Mouse (Mus musculus) midbrain, embryonic 16.5 days (tissue): ENCODE results near the gene Raet1e. TPM values are rescaled to one million over a fixed set of nuclear protein-coding genes. Genes with fewer than 3 reads are reported as not detected.
"Not testable (repeated sequence)": the region's sequence is repeated elsewhere in the genome, so short reads cannot be mapped to it uniquely, and the experiment has no call there.

Source experiments
- ATAC-seq: fragments of 200-750 bp; cut with Nextera tagmentation; 2 replicates; pipeline ENCODE4 v1.8.0; 2017; ENCODE audit warnings: moderate TSS enrichment
- H3K27ac ChIP-seq: fragments of 300-500 bp; sonication (generic); 2 replicates; pipeline ENCODE4 v1.5.1; 2014; ENCODE audit warnings: mild to moderate bottlenecking, low read length, mixed read lengths
- H3K27me3 ChIP-seq: fragments of 300-500 bp; sonication (generic); 2 replicates; pipeline ENCODE4 v1.6.1; 2014; ENCODE audit warnings: low read depth, low read length, mixed read lengths; ENCODE audit not compliant: control insufficient read depth, insufficient read depth
- H3K36me3 ChIP-seq: fragments of 300-500 bp; sonication (generic); 2 replicates; pipeline ENCODE4 v1.6.1; 2014; ENCODE audit warnings: mild to moderate bottlenecking, low read length, moderate library complexity, mixed read lengths; ENCODE audit not compliant: control insufficient read depth, insufficient read depth
- H3K4me1 ChIP-seq: fragments of 300-500 bp; sonication (generic); 2 replicates; pipeline ENCODE4 v1.6.1; 2014; ENCODE audit warnings: mild to moderate bottlenecking, low read length, mixed read lengths; ENCODE audit not compliant: control insufficient read depth, insufficient read depth
- H3K4me2 ChIP-seq: fragments of 300-500 bp; sonication (generic); 2 replicates; pipeline ENCODE4 v1.6.1; 2014; ENCODE audit warnings: mild to moderate bottlenecking, low read length, mixed read lengths
- H3K4me3 ChIP-seq: fragments of 300-500 bp; sonication (generic); 2 replicates; pipeline ENCODE4 v1.5.1; 2014; ENCODE audit warnings: low read depth, mild to moderate bottlenecking, low read length, moderate library complexity, mixed read lengths
- H3K9ac ChIP-seq: fragments of 300-500 bp; sonication (generic); 2 replicates; pipeline ENCODE4 v1.6.1; 2014; ENCODE audit warnings: low read depth, low read length, mixed read lengths
- H3K9me3 ChIP-seq: fragments of 300-500 bp; sonication (generic); replicated peaks from 2 replicates; pipeline ENCODE4 v1.6.1; 2014; ENCODE audit warnings: mild to moderate bottlenecking, low read length, mixed read lengths; ENCODE audit not compliant: control insufficient read depth, poor library complexity, severe bottlenecking
- WGBS: fragments of 180-500 bp; shearing (Covaris S2); extraction: QIAGEN DNeasy Blood & Tissue Kit; methylation state at CpG from one replicate; pipeline ENCODE4 v1.1.7; 2014; 5-methylcytosine and 5-hydroxymethylcytosine counted together
- polyA plus RNA-seq: library from polyadenylated mRNA; unstranded; fragments of >200 nt; fragmentation: Nextera tagmentation; extraction: Ambion mirVana; gene quantifications from 2 replicates; pipeline ENCODE4 v1.2.1, GENCODE M21; 2015

The Raet1e gene
- polyA plus RNA-seq, 1 experiment from 2014 or later = 0.46 TPM

DNA sequence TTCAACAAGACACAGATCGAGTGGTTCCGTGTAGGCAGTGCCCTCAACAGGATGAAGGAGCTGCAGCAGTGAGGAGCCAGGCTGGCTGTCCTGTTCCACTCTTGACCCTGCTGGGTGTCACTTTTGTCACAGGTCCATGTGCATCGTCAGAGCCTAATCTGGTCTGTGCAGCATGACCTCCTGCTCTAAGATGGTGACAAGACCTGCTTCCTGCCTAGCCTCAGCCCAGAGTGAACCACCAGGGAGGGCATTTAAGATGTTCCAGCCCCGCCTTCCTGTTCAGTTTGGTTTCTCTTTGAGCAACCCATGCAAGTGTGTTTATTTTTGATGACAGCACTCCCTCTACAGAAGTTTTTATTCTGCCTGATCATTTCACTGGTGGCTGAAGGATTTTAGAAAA lies 187.4 kb downstream of the Raet1e start:
- not testable (repeated sequence) for H3K27ac ChIP-seq

DNA sequence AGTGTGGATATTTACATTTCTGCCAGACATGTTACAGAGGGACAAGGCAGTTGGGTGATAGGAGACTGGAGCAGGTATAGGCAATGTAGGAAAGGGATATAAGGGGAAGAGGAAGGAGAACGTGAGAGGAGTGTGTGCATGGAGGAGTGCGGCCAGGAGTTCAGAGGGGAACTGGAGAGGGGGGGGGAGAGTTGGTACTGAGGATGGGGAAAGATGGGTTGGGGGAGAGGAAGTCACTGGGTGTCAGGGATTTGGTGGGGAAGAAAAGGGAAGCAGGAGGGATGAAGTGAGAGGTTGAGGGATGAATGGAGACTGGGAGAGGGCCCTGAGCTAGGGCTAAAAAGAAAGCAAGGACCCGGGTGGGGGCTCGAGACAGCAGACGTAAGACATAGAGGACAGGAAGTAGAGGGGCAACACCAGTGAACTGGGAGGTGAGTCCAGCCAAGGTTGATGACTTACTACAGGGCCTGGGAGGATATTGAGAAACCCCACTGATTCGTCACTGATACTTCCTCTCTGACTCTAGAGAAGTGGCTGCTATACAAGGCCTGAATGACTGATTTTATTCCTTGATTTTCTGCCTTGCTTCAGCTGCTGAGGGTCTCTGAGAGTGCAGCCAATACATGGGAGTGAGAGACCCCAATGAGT lies 195.3 kb downstream of the Raet1e start:
- WGBS = 82% methylated on average over 6 of the region's 6 CpGs
- H3K4me2 ChIP-seq, H3K9me3 ChIP-seq, H3K36me3 ChIP-seq, H3K27me3 ChIP-seq, H3K4me1 ChIP-seq, H3K4me3 ChIP-seq, H3K9ac ChIP-seq, H3K27ac ChIP-seq, ATAC-seq: not testable (repeated sequence)

More for the DNA sequence above, 187.4 kb downstream of the Raet1e start:
- H3K4me1 ChIP-seq, H3K36me3 ChIP-seq, H3K4me3 ChIP-seq, H3K9ac ChIP-seq, H3K27me3 ChIP-seq, ATAC-seq, H3K9me3 ChIP-seq, H3K4me2 ChIP-seq: not testable (repeated sequence)
- 84% methylated on average over 4 of the region's 4 CpGs for WGBS

DNA sequence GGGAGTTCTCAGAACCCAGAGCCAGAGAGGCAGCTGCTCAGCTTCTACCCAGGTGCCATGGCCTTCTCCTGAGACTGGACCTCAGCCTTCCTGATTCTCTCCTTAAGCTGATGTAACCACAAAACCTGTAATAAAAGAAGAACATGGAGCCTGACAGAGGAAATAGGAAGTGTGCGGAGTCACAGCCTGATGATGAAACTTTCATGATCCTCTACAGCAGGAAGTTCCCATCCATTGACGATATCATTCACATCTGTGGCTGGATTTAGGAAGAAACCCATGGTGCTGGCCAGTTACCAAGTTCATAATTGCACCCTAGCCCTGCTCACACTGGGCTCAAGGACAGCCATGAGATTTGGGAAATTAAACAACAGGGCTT lies 195.8 kb downstream of the Raet1e start:
- H3K9me3 ChIP-seq, H3K4me3 ChIP-seq, H3K27me3 ChIP-seq, H3K9ac ChIP-seq, H3K4me1 ChIP-seq, H3K27ac ChIP-seq, H3K36me3 ChIP-seq, H3K4me2 ChIP-seq, ATAC-seq: not testable (repeated sequence)
- 82% methylated on average over 2 of the region's 2 CpGs for WGBS

DNA sequence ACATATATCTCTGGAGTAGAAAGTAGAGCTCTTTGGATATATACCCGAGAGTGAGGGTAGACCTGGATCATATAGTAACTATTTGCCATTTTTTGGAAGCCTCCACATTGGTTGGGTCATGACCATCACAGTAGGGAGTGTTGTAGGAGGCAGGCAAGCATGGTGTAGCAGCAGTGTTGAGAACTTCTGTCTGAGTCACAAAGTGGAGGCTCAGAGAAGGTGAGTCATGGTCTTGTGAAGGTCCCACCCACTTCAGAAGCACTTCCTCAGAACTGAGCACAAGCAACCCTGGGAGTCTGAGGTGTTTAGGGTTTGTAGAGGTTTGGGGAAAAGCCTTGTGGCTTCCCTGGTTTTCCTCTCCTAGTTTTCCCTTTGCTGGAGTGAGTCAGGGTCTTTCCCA lies 199.0 kb downstream of the Raet1e start:
- H3K4me1 ChIP-seq = not testable (repeated sequence)

DNA sequence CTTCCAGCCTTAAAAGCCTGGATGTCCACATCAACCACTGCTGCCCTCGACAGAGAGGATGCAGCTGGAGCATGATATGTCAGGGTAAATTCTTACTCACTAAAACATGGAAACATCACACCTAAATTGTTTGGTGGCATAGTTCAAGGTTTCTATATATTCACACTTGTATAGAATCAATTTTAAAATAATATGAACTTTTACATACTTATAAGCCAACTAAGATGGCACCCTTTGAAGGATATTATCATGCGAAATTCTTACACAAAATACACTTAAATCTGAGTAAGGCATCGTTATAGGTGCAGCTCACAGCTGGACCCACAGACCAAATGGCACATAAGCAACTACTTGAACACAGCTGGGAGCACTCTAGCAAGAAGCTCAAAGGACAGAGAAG lies 201.9 kb downstream of the Raet1e start, which contains the start of gene Raet1d:
Gene Raet1d, plus strand, starts transcription at position 301 of the 400 bp plus-strand sequence.
- not testable (repeated sequence) for H3K27ac ChIP-seq, H3K9ac ChIP-seq, H3K9me3 ChIP-seq, H3K4me3 ChIP-seq, ATAC-seq, H3K4me1 ChIP-seq, H3K27me3 ChIP-seq, H3K36me3 ChIP-seq, H3K4me2 ChIP-seq
- WGBS = 80% methylated on average over 3 of the region's 3 CpGs

More for the DNA sequence above, 199.0 kb downstream of the Raet1e start:
- not testable (repeated sequence) for H3K4me2 ChIP-seq, H3K27ac ChIP-seq, H3K9me3 ChIP-seq, H3K4me3 ChIP-seq, H3K9ac ChIP-seq, H3K27me3 ChIP-seq, ATAC-seq, H3K36me3 ChIP-seq
- 83% methylated on average over 1 of the region's 1 CpGs for WGBS

DNA sequence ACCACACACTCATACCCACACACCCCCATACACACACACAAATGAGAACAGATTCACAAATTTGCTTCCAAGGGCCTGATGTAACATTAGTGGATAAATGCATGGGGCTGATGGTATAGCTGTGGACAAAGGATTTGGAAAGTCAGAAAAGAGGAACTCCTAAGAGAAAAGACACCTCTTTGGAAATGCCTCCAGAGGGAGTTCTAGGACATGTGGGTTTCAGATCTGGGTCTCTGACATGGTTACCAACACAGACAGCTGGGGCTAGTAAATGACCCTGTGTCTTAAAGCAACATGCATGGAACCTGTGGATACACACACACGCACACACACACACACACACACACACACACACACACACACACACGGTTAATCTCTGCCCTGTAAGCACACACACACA lies 202.6 kb downstream of the Raet1e start:
- not testable (repeated sequence) for H3K4me1 ChIP-seq, H3K9ac ChIP-seq, H3K4me3 ChIP-seq, H3K36me3 ChIP-seq, ATAC-seq, H3K27ac ChIP-seq, H3K27me3 ChIP-seq, H3K4me2 ChIP-seq, H3K9me3 ChIP-seq
- 50% methylated on average over 2 of the region's 2 CpGs for WGBS

DNA sequence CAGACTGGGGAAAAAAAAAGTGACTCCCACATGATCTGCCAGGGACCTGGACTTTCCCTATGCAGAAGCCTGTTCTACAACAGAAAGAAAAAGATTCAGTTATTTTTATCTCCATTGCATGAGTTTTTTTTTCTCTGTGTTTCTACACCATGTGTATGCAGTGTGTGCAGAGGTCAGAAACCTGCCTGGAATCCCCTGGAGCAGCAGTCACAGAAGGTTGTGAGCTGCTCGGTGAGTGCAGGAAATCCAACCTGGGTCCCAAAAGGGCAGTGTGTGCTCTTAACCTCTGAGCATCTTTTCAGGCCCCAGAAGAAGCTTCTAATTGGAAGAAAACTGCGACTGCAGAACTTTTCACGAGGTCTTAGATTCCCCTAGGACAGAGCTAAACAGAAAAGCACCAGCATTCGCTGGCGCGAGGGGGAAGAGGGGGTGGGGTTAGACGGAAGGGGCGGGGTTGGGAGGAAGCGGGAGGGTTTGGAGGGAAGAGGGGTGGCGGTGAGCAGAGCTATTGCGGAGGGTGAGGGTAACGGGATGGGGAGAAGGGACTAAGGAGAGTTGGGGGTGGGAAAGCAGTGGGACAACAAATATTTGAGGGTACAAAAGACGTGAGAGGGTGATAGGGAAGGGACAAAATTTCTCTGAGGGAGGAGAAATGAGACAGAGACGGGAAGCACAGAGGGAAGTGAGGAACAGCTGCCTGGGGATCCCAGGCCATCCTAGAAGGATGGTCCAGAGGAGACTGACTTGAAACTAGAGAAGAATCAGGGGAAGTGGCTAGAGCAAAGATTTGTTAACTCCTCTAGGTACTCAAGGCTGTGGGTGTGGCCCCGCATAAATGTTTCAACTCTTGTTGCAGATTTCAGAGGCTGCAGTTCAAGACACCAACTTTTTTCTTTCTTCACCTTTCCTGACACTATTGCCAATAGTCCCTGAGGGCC lies 203.3 kb downstream of the Raet1e start:
- H3K9ac ChIP-seq, H3K27me3 ChIP-seq, H3K4me3 ChIP-seq, H3K27ac ChIP-seq, H3K4me1 ChIP-seq, H3K36me3 ChIP-seq, H3K9me3 ChIP-seq: not testable (repeated sequence)
- ATAC-seq = peak; percentile 79
- WGBS = 1% methylated on average over 6 of the region's 15 CpGs
- peak overlapping the region; percentile 40; the same call in 1 of the 2 replicates for H3K4me2 ChIP-seq

DNA sequence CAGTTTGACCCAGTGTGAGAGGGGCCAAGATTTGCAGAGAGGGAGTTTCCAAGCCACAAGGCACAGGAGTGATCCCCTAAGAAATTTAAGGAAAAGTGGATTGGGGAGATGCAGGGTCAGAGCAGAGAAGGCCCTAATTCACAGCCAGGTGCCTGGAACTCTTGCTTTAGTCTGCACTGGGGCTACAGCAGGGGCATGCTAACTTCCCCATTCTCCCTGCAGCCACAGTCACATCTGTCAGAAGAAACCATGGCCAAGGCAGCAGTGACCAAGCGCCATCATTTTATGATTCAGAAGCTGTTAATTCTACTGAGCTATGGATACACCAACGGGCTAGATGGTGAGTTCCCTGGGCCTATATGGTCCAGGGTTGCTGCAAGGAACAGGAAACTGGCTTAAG lies 204.1 kb downstream of the Raet1e start:
- 89% methylated on average over 1 of the region's 2 CpGs for WGBS
- not testable (repeated sequence) for H3K36me3 ChIP-seq, H3K9ac ChIP-seq, H3K27me3 ChIP-seq, ATAC-seq, H3K4me2 ChIP-seq, H3K9me3 ChIP-seq, H3K27ac ChIP-seq, H3K4me1 ChIP-seq, H3K4me3 ChIP-seq

DNA sequence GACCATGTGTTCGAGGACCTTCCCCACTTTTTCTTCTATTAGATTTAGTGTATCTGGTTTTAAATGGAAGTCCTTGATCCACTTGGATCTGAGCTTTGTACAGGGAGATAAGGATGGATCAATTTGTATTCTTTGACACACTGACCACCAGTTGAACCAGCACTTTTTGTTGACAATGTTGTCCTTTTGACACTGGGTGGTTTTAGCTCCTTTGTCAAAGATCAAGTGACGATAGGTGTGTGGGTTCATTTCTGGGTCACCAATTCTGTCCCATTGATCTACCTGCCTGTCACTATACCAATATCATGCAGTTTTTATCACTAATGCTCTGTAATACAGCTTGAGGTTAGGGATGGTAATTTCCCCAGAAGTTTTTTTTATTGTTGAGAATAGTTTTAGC lies 206.5 kb downstream of the Raet1e start:
- H3K9ac ChIP-seq, H3K4me1 ChIP-seq, H3K4me3 ChIP-seq, ATAC-seq, H3K27ac ChIP-seq, H3K4me2 ChIP-seq, H3K36me3 ChIP-seq, H3K27me3 ChIP-seq, H3K9me3 ChIP-seq: not testable (repeated sequence)
- 94% methylated on average over 2 of the region's 2 CpGs for WGBS
